Mouse (Mus musculus) lung, adult 2 months (tissue): Measurements from ENCODE around the gene Dcdc2a. TPM values are rescaled to one million over a fixed set of nuclear protein-coding genes. Genes with fewer than 3 reads are reported as not detected.

Experiments
- DNase-seq: peaks from one replicate; pipeline ENCODE4 v3.0.0; 2022
- H3K4me1 ChIP-seq: fragments of 200-500 bp; 2 replicates; pipeline ENCODE4 v1.6.1; 2011; ENCODE audit warnings: low read length; ENCODE audit not compliant: control insufficient read depth, insufficient read depth
- H3K4me3 ChIP-seq: fragments of 200-500 bp; replicated peaks from 2 replicates; pipeline ENCODE3; 2011; ENCODE audit warnings: low read depth, mild to moderate bottlenecking, control low read depth, low read length; ENCODE audit errors: extremely low read depth
- CTCF ChIP-seq: fragments of 200-500 bp; IDR thresholded peaks from 2 replicates; pipeline ENCODE4 v1.5.1; 2011; ENCODE audit warnings: mild to moderate bottlenecking, low read length, control low read depth; ENCODE audit not compliant: insufficient read depth
- POLR2A ChIP-seq: fragments of 200-500 bp; IDR thresholded peaks from 2 replicates; pipeline ENCODE4 v1.6.1; 2011; ENCODE audit warnings: low read depth, mild to moderate bottlenecking, control low read depth, low read length, borderline replicate concordance; ENCODE audit errors: extremely low read depth
- WGBS: fragments of 180-500 bp; shearing (Covaris S2); methylation state at CpG from one replicate; pipeline ENCODE4 v1.1.7; 2018; 5-methylcytosine and 5-hydroxymethylcytosine counted together
- polyA plus RNA-seq: library from polyadenylated mRNA; depleted of rRNA; stranded (reverse); fragments of >200 nt; gene quantifications from 2 replicates; pipeline ENCODE4 v1.2.3, GENCODE M21; 2012; rRNA removed

The Dcdc2a gene
- 0.63 and 0.95 TPM in 2 replicates for polyA plus RNA-seq

GRCm38 (mm10) chr13:25055873-25056667, at the start of gene Dcdc2a:
Gene Dcdc2a (plus strand): TSS chr13:25056004.
- WGBS: 5% methylated on average over 63 of the region's 63 CpGs
- TF ChIP-seq POLR2A: no peak
- no peak for TF ChIP-seq CTCF
- no peak for DNase-seq
- Histone ChIP-seq H3K4me1 (no peaks in the 10 kb centered on the region), H3K4me3 (peak within 1 kb of the TSS; percentile 48)

GRCm38 (mm10) chr13:25007115-25007514, 48.7 kb upstream of the Dcdc2a start:
- Histone ChIP-seq H3K4me1 (no peaks in the 10 kb centered on the region), H3K4me3 (no peak overlapping the region)
- WGBS: 58% methylated on average over 8 of the region's 8 CpGs
- TF ChIP-seq POLR2A (no peak), CTCF (no peak)
- DNase-seq: peak; percentile 47

- no peak for DNase-seq
- Histone ChIP-seq H3K4me1 (peaks cover 7% of the 10 kb centered on the region), H3K4me3 (no peak overlapping the region)
- WGBS: 87% methylated on average over 9 of the region's 9 CpGs
- no peak for TF ChIP-seq CTCF
- no peak for TF ChIP-seq POLR2A
Measured at GRCm38 (mm10) chr13:25018316-25018715, 37.5 kb upstream of the Dcdc2a start.

GRCm38 (mm10) chr13:25019793-25020539, 35.8 kb upstream of the Dcdc2a start, which contains the start of gene Mrs2:
Gene Mrs2 (minus strand): TSS chr13:25020379.
- DNase-seq: peak; percentile 84
- peaks cover 7% of the 10 kb centered on the region for H3K4me1 ChIP-seq
- H3K4me3 ChIP-seq: peak within 1 kb of the TSS; percentile 82
- under 1% methylated on average over 84 of the region's 84 CpGs for WGBS
- TF ChIP-seq POLR2A (peak; percentile 95; the same call in 1 of the 2 replicates), CTCF (no peak)

- no peak for TF ChIP-seq CTCF
- TF ChIP-seq POLR2A: no peak
- H3K4me1 ChIP-seq: peaks cover 7% of the 10 kb centered on the region
- DNase-seq: no peak
- WGBS: 31% methylated on average over 4 of the region's 4 CpGs
- H3K4me3 ChIP-seq: peak overlapping the region; percentile 82
Measured at GRCm38 (mm10) chr13:25020540-25020892, 35.3 kb upstream of the Dcdc2a start.

GRCm38 (mm10) chr13:25022386-25022785, 33.4 kb upstream of the Dcdc2a start:
- WGBS: 68% methylated on average over 4 of the region's 4 CpGs
- TF ChIP-seq CTCF (no peak), POLR2A (no peak)
- Histone ChIP-seq H3K4me3 (no peak overlapping the region), H3K4me1 (peaks cover 7% of the 10 kb centered on the region)
- DNase-seq: no peak

GRCm38 (mm10) chr13:25023129-25023528, 32.7 kb upstream of the Dcdc2a start:
- WGBS: 67% methylated on average over 3 of the region's 3 CpGs
- no peak for TF ChIP-seq CTCF
- no peak for TF ChIP-seq POLR2A
- no peak for DNase-seq
- H3K4me1 ChIP-seq: peaks cover 7% of the 10 kb centered on the region
- no peak overlapping the region for H3K4me3 ChIP-seq

GRCm38 (mm10) chr13:25024655-25025054, 31.1 kb upstream of the Dcdc2a start:
- no peak overlapping the region for H3K4me3 ChIP-seq
- no peak for DNase-seq
- H3K4me1 ChIP-seq: peaks cover 2% of the 10 kb centered on the region; the same call in 1 of the 2 replicates
- 27% methylated on average over 2 of the region's 2 CpGs for WGBS
- TF ChIP-seq POLR2A (no peak), CTCF (no peak)

GRCm38 (mm10) chr13:25026409-25027113, 29.2 kb upstream of the Dcdc2a start:
- no peak for DNase-seq
- 86% methylated on average over 6 of the region's 6 CpGs for WGBS
- H3K4me3 ChIP-seq: no peak overlapping the region
- TF ChIP-seq POLR2A (no peak), CTCF (no peak)
- H3K4me1 ChIP-seq: no peaks in the 10 kb centered on the region
